Mouse (Mus musculus) testis, adult 10 weeks (tissue): ENCODE measurements around the gene Ces1f. TPM values are rescaled to one million over a fixed set of nuclear protein-coding genes. Genes with fewer than 3 reads are reported as not detected.

Experiments
- polyA plus RNA-seq: library from polyadenylated mRNA; stranded (reverse); fragments of 350-450 nt; fragmentation: Illumina TruSeq; extraction: RNeasy Lipid Tissue Mini Kit (QIAGEN cat#74804); gene quantifications from one replicate; pipeline ENCODE4 v1.2.3, GENCODE M21; 2014; ENCODE audit warnings: low read depth, low replicate concordance

The Ces1f gene
- not detected for polyA plus RNA-seq

GRCm38 (mm10) chr8:93279556-93279955 lies at the start of gene Ces1f:
Gene Ces1f (minus strand): TSS chr8:93279747.

GRCm38 (mm10) chr8:93229446-93229845 lies 50.1 kb downstream of the Ces1f start, which contains the start of gene Ces1e:
Gene Ces1e (minus strand): TSS chr8:93229619.

Other genes starting within 250 kb of the Ces1f start
- 2.4 TPM for gene Ces1a, start 231.6 kb downstream of the Ces1f start, polyA plus RNA-seq
- not detected for gene Ces1b, start 199.7 kb downstream of the Ces1f start, polyA plus RNA-seq
- gene Ces1c, start 148.5 kb downstream of the Ces1f start, polyA plus RNA-seq = 0.22 TPM
- 26.4 TPM for gene Ces1d, start 81.9 kb downstream of the Ces1f start, polyA plus RNA-seq
- not detected for gene Ces1e, start 50.1 kb downstream of the Ces1f start, polyA plus RNA-seq
- gene Ces1g, start 57.6 kb upstream of the Ces1f start, polyA plus RNA-seq = 0.21 TPM
- 1.5 TPM for gene Ces1h, start 100.0 kb upstream of the Ces1f start, polyA plus RNA-seq